Mouse (Mus musculus) small intestine, adult 2 months (tissue): ENCODE measurements around the gene Tars.

ENCODE experiments used
- CTCF ChIP-seq: fragments of 200-500 bp; IDR thresholded peaks from 2 replicates; pipeline ENCODE4 v1.5.1; 2012; ENCODE audit warnings: low read depth, mild to moderate bottlenecking, control low read depth, inconsistent platforms, low read length, moderate library complexity, mixed read lengths; ENCODE audit not compliant: insufficient replicate concordance, insufficient read length; ENCODE audit errors: extremely low read depth
- POLR2A ChIP-seq: fragments of 200-500 bp; IDR thresholded peaks from 2 replicates; pipeline ENCODE4 v1.6.1; 2012; ENCODE audit warnings: low read depth, mild to moderate bottlenecking, control low read depth, inconsistent platforms, low read length, moderate library complexity

DNA sequence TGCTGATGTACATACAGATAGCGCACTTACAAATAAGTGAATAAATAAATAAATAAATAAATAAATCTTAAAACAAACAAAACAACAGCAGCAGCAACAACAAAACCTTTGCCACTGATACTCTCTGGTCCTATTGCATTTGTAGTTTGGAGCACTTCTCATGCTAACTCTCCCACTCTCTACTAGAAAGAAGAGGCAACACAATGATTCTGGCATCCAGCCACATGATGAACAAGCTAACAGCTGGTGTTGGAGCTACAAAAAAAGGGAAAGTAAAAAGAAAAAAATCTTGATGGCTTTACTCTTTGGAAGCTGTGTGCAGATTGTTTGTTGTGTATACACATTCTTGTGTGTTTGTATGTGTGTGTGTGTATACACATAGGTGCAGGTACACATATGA, 34.7 kb downstream of the Tars start:
- TF ChIP-seq CTCF (no peak), POLR2A (no peak)
